Mouse (Mus musculus): Measurements from ENCODE around the gene Aif1. TPM values are rescaled to one million over a fixed set of nuclear protein-coding genes. Genes with fewer than 3 reads are reported as not detected.

Aif1 gene
- total RNA-seq, 2 experiments from 2014 or later: 10.8 to 11.1 TPM

GRCm38 (mm10) chr17:35196321-35196641 is 20.4 kb upstream of the Aif1 start:
- DNase-seq (ENCODE audit: low spot score in 2 of 2): no peak
- intact Hi-C loops (cut with DNase I): loop anchor here (5.0 kb wide), 1 partner anchor 36 kb away; the partner anchor contains the start of gene Atp6v1g2

GRCm38 (mm10) chr17:35195631-35196320 is 19.9 kb upstream of the Aif1 start:
- intact Hi-C loops (cut with DNase I): loop anchor here (5.0 kb wide), 1 partner anchor 37 kb away; the partner anchor contains the start of gene Atp6v1g2

DNA sequence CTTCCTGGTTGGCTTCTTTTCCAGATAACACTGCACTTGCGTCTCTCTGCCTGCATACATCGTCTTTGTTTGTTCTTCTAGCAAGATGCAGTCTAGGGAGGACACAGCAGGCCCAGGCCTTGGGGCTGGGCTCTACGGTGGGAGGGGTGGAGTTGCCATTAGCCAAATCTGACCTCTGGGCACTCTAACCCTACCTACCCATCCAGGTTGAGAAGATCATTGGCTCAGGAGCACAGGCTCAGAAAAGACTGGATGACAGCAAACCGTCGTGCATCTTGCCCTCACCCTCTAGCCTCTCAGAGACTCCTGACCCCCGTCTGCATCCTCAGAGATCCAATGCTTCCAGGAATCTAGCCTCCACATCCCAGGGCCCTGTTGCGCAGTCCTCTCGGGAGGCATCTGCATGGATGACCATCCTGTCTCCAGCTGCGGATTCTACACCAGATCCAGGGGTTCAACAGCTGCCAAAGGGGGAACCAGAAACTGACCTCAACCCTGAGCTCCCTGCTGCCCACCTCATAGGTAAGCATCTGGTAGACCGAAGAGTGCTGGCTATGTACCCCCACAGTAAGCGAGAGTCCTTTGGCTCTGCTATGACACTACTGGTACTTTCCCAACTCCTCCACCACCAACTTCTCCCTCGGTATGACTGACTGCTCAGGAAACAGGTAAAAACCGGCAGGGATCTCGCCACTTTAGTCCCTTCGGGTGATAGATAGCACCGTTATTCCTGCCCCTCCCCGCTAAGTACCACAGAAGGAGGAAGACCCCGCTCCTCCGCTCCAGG is 19.2 kb upstream of the Aif1 start:
- no peak for DNase-seq (ENCODE audit: low spot score in 2 of 2)
- intact Hi-C loops (cut with DNase I): loop anchor here (5.0 kb wide), 1 partner anchor 37 kb away; the partner anchor contains the start of gene Atp6v1g2

More at GRCm38 (mm10) chr17:35195631-35196320, 19.9 kb upstream of the Aif1 start:
- peak; percentile 78 to 83 for DNase-seq (ENCODE audit: low spot score in 2 of 2)

GRCm38 (mm10) chr17:35193881-35194843 is 18.3 kb upstream of the Aif1 start, which contains the start of gene Ltb:
Ltb (plus strand) TSS chr17:35194439.
- intact Hi-C loops (cut with DNase I): no loop called here
- DNase-seq (ENCODE audit: low spot score in 2 of 2): no peak

DNA sequence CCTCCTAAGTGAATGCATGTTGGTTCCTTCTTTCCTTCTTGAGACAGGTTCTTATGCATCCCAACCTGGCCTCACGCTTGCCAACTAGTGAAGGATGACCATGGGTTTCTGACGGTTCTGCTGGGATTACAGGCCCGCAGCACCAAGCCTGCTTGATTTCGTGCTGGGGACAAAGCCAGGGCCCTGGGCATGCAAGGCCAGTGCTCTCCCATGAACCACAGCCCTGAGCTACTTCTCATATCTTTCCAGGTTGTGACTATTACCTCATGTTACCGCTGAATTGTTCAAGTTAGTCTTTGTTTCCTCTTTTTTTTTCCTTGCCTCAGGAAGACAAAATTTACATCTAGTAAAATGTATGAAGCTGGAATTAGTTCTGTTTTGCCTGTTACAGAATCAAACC is 17.1 kb upstream of the Aif1 start:
- intact Hi-C loops (cut with DNase I): no loop called here
- DNase-seq (ENCODE audit: low spot score in 2 of 2): no peak

DNA sequence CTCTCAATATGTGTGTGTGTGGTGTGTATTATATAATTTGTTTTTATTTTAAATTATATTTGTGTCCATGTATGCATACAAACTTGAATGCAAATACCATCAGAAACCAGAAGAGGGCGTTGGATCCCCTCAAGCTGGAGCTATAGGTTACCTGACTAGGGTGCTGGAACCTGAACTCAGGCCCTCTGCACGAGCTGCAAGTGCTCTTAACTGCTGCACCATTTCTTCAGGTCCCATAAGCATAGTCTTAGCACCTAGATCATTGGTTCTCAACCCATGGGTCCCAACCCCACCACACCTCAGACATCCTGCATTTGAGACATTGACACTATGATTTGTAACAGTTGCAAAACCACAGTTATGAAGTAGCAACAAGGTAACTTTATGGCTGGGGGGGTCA is 15.9 kb upstream of the Aif1 start:
- DNase-seq (ENCODE audit: low spot score in 2 of 2): no peak
- intact Hi-C loops (cut with DNase I): no loop called here

DNA sequence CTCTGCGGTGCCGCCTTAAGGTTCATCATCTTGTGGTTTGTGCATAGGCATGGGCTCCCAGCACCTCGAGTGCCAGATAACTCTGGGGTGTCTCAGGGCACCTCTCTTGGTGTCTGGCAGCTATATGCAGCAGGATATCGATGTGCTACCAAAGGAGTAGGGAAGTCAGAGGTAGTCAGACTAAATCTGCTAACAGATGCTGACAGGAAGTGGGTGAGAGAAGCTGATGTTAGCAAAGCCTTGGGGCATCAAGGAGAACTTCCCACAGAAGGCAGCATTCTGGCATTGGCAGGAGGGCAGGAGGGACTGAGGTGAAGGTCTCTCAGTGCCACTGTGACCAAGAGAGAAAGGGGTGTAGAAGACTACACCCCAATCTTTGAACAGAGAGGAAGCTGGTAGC is 14.2 kb upstream of the Aif1 start:
- intact Hi-C loops (cut with DNase I): no loop called here
- no peak for DNase-seq (ENCODE audit: low spot score in 2 of 2)

- intact Hi-C loops (cut with DNase I): no loop called here
- no peak for DNase-seq (ENCODE audit: low spot score in 2 of 2)
These were observed 13.3 kb upstream of the Aif1 start for GRCm38 (mm10) chr17:35189186-35189585.

GRCm38 (mm10) chr17:35187959-35188610 is 12.2 kb upstream of the Aif1 start, which contains the start of gene Lst1:
Lst1 (minus strand) TSS chr17:35188439.
- intact Hi-C loops (cut with DNase I): no loop called here
- no peak for DNase-seq (ENCODE audit: low spot score in 2 of 2)

GRCm38 (mm10) chr17:35187345-35187744 is 11.5 kb upstream of the Aif1 start:
- intact Hi-C loops (cut with DNase I): no loop called here
- no peak for DNase-seq (ENCODE audit: low spot score in 2 of 2)

GRCm38 (mm10) chr17:35186681-35187080 is 10.8 kb upstream of the Aif1 start:
- DNase-seq (ENCODE audit: low spot score in 2 of 2): no peak
- intact Hi-C loops (cut with DNase I): no loop called here

DNA sequence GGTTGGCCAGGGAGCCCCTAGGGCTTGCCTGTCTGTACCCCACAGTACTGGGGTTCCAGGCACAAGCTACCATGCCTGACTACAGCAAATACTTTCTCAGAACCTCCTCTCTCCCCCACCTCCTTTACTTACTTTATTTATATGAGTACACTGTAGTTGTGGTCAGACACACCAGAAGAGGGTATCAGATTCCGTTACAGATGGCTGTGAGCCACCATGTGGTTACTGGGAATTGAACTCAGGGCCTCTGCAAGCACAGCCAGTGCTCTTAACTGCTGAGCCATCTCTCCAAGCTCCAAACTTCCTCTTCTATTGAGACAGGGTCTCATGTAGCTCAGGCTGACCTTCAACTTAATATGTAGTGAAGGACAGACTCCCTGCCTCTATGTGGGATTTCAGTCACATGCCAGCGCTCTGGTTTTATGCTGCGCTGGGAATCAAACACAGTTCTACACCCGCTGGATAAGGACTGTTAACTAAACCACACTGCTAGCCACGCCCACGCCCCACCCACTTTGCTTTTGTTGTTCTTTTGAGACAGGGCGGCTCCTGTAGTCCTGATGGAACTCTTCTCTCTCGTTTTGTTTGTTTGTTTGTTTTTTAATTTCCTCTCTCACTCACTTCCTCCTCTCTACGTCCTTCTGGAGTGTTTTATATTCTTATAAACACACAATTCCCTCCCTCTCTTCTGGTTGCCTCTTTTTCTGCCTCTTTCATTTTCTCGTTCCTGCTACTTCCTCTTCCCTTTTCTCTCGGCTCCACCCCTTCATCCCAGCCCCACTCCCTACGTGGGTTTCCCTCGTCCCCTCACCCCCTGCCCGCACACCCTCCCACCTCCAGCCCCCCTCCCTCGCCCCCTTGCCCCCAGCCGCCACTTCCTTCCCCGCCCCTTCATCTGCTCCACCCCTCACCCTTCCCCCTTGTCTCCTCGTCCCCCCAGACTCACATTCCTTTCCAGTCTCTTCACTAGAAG is 10.1 kb upstream of the Aif1 start:
- no peak for DNase-seq (ENCODE audit: low spot score in 2 of 2)
- intact Hi-C loops (cut with DNase I): no loop called here

GRCm38 (mm10) chr17:35180093-35180492 is 4.2 kb upstream of the Aif1 start:
- no peak for DNase-seq (ENCODE audit: low spot score in 2 of 2)
- intact Hi-C loops (cut with DNase I): no loop called here

- no peak for DNase-seq (ENCODE audit: low spot score in 2 of 2)
- intact Hi-C loops (cut with DNase I): loop anchor here (1.0 kb wide), 1 partner anchor 54 kb away; no protein-coding TSS in a partner anchor
These were observed 2.7 kb upstream of the Aif1 start for GRCm38 (mm10) chr17:35178528-35178927.

DNA sequence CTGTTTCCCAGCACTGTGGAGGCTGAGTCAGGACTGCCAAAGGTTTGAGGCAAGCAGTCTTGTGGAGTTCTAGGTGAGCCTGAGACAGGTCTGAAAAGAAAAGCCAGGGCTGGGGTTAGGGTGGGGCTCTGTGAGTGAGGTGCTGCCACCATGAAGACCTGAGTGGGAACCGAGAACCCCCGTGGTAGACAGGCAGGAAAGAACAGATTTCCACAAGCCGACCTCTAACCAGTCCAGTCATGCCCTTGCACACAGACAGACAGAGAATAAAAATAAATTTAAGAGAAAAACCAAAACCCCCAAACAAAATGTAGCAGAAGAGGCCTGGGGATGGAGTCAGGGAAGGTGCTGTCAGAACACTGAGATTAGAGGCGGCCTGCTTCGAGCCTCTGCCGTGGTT is 486 bp downstream of the Aif1 start:
- DNase-seq (ENCODE audit: low spot score in 2 of 2): no peak
- intact Hi-C loops (cut with DNase I): no loop called here

DNA sequence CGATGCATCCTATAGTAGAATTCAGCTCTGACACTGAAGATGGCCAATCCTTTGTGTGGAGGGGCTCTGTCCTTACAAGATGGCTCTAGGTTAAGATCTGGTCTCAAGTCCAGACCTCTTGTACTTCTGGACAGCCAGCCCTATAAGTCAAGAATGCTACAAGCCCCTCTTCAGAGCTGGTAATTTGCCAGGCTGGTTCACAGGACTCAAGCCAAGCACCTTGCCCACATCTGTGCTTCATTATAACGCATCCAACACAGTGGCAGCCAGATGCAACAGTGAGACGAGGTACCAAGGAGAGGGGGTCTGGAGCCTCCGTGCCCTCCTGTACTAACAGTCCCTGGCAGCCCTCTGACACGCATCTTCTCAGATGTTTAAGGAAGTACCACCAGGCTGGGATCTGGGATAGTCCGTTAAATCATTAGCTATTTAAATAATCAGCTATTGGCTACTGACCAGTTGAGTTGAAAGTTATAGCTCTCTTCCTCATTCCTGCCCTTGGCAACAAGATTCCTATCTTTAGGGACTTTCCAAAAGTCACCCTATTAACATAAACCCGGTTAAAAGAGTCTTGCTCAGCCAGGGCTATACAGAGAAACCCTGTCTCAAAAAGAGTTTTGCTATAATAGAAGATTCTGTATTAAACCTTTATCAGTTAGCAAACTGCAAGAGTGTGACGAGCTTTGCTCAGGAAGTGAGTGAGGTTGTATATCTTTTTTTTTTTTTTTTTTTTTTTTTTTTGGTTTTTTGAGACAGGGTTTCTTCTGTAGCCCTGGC is 1.5 kb downstream of the Aif1 start:
- intact Hi-C loops (cut with DNase I): no loop called here
- DNase-seq (ENCODE audit: low spot score in 2 of 2): no peak

GRCm38 (mm10) chr17:35173329-35173728 is 2.5 kb downstream of the Aif1 start:
- intact Hi-C loops (cut with DNase I): no loop called here
- DNase-seq (ENCODE audit: low spot score in 2 of 2): no peak

Data from left cerebral cortex, postnatal 25 days (tissue).